Mouse (Mus musculus) gastrocnemius, adult 8-10 months (tissue): ENCODE measurements around the gene Sema3f. TPM values are rescaled to one million over a fixed set of nuclear protein-coding genes. Genes with fewer than 3 reads are reported as not detected.

Experiments used
- DNase-seq, 2 experiments: peaks; one replicate each; pipeline ENCODE4 v3.0.0; 2022; ENCODE audit warnings: low spot score in 2 of 2
- total RNA-seq, 4 experiments: library from RNA; stranded (reverse); gene quantifications; 2 replicates each; pipeline ENCODE4 v1.2.4; 2022

The Sema3f gene
- total RNA-seq, 4 experiments from 2014 or later, result 3.3 to 4.6 (median 4.3) TPM

DNA sequence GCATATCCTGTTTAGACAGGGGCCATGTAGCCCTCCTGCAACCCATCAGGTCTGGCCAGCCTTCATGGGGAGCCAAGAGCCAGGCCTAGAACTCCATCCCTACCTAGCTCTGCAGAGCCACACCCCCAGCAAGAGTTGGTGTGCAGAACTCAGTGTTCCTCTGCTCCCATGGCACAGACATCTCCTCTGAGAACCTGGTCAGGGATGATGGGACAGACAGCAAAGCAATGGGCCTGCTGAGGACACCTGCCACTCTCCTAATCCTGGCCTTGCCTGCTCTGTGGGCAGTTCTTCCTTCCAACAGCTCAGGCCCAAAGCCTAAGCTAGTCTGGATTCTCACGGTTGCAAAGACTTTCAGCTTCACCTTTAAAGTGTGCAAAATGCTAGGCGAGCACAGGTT is 5.4 kb upstream of the Sema3f start:
- no peak for DNase-seq

DNA sequence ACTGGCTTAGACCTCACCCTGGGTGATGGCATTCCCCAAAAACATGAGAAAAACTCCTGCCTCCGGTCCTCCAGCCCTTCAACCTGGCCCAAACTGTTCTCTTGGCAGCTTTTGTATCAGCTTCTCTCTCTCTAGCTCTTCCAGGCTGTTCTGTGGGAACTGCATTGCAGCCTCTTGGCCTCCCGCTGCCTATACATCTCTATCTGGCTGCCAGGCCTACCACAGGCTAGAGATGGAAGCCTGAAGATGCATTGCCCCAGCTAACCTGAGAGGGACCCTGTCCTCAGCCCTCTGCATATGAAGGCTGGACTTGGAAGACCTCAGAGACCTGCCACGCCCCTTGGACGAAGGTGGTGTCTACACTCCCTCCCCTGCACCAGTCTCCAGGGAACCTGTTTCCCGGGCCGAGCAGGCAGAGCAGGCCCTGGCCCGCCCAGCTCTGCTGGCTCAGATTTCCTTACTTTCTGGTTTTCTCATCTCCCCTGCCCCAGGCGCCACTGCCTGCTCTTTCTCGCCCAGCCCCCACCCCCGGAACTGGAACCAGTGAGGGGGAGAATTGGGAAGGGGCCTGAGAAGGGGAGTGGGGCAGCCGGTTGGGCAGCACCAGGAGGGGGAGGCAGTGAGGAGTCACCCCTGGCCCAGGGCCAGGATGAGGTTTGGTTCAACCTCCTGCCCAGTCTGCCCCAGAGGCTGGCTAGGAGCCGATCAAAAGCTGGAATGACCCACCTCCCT is 4.1 kb upstream of the Sema3f start:
- peak; percentile 32 to 58 for DNase-seq

DNA sequence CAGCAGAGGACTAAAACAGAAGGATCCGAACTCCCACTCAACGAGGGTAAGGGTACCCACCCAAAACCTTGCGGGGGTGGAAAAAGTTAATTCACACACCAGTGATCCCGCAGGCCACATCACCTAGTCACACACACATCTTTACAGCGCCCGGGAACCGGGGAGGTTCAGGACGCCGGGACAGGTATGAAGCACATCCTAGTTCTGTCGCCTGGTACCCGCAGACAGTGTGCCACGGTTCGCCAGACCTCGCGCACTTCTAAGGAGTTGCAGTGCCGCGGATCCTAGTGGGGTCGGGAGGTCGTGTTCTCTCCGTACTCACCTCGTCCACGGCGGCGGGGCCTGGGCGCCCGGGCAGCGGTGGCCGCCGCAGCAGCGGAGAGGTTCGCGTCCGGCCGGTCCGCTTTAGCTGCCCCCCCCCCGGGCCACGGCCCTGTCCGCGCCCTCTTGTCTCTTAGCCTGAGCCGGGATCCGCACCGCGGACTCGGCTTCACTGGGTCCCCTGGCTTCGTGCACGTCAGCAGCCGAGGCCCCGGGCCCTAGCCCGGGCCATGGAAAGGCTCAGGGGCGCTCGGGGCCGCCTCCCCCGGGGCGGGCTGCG is 1.1 kb downstream of the Sema3f start:
- DNase-seq, result no peak

DNA sequence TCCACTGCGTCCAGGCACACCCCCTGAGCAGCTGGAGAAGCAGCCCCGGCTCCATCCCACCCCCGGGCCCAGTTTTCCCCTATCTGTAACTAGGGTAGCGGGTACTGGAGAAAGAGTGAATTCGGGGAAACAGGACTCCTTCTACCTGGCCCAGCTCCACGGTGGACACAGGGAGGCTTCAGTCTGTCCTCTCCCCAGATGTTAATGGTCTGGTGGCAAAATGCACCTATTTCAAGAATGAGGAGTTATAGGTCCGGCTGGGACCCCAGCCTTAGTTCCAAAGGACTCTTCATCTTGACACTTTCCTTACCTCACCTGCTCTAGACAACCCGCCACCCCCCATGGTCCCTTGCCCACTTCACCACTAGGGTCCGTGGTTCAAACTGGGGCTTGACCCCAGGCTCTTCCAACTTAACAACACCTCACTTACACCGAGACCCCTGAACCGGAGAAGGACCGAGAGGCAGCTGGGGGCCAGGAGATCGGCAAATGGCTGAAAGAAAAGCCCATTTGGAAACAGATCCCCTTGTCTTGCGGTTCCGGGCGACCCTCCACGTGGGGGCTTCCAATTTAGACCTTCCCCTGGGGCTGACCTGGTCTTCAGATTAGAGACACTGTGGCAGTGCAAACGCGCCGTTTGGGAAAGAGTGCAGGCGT is 1.7 kb downstream of the Sema3f start:
- no peak for DNase-seq

DNA sequence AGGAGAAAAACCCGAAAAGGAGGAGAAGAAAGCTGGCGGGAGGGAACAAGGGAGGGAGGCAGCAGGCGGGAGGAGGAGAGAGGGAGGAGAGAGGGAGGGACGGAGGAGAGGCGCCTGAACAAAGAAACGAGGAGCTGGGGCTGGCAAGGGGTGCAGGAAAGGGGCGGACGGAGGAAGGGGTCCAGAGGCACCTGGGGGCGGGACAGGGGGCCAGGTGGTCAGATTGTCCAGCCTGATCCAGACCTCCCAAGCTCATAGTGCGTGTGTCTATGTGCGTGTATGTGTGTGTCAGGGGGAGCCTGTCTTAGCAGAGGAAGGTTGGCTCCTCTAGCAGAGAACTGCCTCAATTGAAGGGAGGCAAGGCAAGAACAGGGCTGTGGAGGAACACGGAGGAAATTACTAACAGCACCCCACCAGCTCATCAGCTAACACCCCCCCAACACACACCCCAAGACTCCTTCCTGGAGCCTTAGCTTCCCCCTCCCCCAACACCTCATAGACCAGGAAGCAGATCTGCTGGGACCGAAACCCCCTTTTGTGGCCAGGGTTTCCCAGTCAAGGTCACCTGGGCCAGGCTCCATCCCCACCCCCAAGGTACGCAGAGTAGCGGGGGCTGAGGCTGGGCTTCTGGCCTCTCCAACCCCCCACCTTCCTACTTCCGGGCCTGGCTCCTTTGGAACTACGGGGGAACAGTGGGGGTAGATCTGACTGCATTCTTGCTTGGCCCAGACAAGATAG is 2.4 kb downstream of the Sema3f start:
- no peak for DNase-seq

GRCm38 (mm10) chr9:107706781-107707211 is 3.5 kb downstream of the Sema3f start:
- no peak for DNase-seq

- DNase-seq, result peak; percentile 65 to 83
These were observed 6.7 kb downstream of the Sema3f start for GRCm38 (mm10) chr9:107703337-107704122.

GRCm38 (mm10) chr9:107702606-107703185 is 7.6 kb downstream of the Sema3f start:
- DNase-seq, result no peak

- peak; percentile 79 to 80 for DNase-seq
These were observed 8.7 kb downstream of the Sema3f start for GRCm38 (mm10) chr9:107701594-107701993.

GRCm38 (mm10) chr9:107700114-107700571 is 10.1 kb downstream of the Sema3f start:
- DNase-seq, result peak; percentile 46 to 68

GRCm38 (mm10) chr9:107699376-107699980 is 10.8 kb downstream of the Sema3f start:
- DNase-seq, result no peak

DNA sequence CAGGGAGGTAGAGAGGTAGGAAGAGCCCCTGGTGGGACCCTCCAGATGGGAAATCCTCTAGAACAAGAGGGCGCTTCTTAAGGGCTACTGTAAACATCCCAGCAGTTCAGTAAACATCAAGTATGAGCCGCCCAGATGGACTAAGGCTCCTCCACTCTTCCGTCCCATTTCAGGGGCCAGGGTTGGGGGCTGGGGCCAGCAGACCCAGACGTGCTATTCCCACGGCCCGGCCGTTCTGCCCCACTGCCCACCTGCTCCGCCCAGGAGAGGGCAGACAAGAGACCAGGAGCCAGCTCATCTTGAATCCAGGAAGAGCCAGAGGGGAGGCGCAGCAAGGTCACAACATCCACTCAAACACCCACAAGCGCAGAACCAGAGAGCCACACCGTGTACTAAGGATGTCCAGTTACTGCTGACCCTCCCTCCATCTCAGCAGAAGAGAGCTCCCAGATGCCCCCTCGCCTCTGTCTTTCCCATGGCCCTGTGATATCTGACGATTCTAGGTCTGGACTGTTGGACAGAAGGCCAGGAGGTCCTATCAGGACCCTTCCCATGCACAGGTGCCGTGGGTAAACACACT is 11.6 kb downstream of the Sema3f start:
- no peak for DNase-seq

- no peak for DNase-seq
These were observed 12.3 kb downstream of the Sema3f start for GRCm38 (mm10) chr9:107697811-107698521.

DNA sequence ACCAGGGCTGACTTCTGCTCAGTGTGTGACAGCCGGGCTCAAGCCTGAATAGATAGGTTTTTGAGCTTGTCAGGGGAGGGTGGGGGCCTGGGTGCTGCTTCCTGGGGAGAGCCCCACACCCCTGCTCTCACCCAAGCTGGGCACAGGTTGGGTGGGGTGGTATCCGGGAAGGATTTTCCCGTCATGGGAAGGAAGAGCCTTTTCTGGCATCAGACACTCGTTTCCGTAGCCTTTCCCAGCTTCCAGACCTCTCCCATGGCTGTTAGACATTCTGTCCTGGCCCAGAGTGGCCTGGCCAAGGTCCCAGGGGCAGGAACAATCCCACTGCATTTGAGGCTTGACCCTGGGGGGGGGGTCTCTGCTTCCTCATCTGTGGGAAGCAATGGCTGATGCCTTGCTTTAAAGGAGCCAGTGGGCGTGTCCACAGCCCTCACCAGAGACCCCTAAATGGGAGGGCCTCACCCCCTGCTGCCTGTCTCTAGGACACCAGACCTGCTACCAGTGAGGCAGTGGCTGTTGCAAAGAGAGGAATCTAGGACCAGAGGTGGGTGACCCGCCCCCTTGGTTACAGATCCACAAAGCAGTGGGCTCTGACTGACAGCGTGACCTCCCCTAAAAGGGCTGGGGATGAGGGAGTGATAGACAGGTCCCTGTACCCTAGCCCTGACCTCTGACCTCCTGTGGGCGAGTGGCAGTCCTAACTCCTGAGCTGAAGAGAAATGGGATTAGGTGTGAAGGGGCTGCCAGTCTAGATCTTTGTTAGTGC is 13.2 kb downstream of the Sema3f start:
- DNase-seq, result no peak

DNA sequence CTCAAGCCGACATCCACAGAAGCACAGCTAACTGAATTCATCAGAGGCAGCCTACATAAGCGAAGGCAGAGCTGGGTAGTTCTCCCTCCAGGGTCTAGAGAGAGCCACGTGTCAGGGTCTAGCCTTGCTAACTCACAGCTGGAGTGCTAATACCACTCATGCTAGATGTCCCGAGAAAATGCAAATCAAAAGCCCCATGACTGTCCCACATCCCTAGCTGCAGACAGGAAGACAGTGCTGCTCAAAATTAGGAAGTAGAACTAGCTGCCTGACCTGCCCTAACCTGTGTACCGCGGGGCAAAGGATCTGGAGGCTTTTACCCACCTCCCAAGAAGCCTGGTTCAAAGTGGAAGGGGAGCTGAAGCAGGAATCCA is 14.2 kb downstream of the Sema3f start:
- no peak for DNase-seq

DNA sequence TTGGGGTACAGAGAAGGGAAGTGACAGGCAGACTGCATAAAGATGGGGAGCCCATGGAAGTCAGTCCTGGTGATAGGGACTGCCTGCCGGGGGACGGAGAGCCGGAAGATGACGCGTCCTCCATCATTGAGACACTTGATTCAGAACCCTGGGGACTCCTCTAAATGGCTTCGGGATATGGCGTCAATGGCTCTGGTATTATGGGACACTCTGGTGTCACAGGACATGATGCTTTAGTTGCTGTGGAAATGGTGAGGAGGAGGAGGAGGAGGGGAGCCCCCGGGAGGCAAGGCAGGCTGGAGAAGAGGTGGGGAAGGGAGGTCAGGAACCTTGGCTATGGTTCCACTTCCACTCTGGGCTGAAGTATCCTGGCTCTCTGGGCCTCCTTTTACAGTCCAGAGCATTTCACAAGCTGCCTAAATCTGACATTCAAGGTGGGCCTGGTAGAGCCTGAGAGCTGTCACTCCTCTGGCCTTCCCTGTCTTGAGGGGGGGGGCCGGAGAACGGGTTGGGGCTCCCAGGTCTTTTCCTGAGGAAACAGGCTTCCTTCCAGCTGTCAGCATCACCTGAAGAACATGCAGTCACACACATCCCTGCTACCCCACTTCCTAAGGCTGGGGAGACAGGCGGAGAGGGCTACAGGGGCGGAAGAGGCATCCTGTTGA is 14.7 kb downstream of the Sema3f start:
- DNase-seq, result no peak

- peak in 1 of 2 experiments; percentile 54 for DNase-seq
These were observed 15.6 kb downstream of the Sema3f start for GRCm38 (mm10) chr9:107694627-107695026.
